Mouse (Mus musculus) thymus, postnatal 4 days (tissue): ENCODE results near the gene Zbtb38.

Experiments used
- DNase-seq: peaks from one replicate; pipeline ENCODE4 v3.0.0; 2021

Gene Zbtb38

DNA sequence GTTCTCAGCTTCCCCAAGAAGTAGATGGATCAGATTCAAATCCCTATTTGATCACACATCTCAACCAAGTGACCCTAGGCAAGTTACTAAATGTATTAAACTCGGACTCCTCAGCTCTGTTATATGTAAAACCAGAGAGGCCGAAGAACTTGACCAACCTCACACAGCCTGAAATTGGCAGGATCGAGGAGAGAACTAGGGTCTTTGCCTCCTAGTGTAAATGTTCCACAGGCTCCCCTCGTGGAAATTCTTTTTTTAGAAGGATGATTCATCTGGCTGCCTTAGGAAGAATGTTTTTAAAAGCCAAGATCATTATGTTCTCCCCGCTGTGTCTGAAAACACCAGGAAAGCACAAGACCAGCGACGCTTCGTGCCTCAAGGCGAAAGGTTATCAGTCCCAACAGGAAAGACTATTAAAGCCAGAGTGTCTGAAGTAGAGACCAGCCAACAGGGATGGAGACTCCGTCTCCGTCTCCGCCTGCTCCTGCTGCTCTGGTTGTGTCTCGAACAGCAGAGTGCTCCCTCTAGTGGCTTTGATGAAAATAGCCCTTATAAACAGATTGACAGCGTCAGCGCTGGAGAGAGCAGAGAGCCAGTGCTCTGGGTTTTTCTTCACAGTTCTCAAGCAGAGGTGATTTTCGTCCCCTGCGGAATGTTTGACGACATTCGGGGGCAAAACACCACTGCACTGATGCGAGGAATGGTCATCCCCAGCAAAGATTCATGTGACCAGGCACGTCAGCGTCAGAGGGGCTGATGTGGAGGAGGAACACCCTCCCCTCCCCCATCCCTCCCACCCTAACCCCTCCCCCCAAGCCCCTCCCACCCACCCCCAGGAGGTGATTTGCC, 6.3 kb upstream of the Zbtb38 start:
- peak; percentile 56 for DNase-seq

DNA sequence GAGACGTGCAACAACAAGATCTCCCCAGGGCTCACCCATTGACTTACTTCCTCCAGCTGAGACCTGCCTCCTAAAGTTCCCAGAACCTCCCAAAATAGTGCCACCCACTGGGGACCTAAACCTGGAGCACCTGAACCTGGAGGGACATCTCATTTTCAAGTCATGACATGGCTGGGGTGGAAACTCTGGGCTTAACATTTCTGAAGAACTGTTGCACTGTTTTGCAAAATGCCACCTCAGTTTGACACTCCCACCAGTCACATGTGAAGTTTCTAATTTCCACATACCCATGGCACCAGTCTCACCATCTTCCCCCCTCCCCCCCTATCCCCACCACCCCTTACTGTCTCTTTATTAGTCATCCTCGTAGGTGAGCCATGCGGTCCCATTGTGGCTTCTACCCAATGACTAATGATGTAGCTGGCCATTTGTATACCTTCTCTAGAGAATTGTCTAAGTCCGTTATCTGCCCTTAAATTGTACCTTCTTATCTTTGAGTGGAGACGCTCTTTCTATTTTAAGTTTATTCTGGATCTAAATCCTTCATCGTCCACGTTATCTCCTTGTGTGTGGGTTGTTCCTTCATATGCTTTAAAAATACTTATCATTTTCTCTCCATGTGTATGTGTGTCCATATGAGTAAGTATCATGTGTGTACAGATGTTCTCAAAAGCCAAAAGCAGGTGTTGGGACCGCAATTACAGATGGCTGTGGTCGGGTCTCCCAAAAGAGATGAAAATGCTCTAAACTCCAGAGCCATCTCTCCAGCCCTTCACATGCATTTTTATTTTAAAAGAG, 4.2 kb upstream of the Zbtb38 start:
- no peak for DNase-seq

DNA sequence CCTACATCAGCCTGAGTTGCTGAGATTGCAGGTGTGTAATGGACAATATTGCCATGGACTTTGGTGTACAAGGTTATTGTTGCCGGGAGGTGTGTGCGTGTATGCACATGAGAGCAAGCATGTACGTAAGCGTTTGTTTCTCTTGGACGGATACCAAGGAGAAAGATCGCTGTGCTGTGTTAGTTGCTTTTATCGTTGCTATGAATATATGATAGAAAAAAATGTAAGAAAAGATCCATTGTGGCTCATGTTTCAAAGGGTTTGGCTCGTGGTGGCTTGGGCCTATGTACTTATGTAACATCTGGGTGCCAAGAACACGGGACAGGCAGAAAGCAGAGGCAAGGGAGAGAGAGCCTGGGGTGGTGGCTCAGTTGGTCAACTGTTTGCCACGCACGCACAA, 3.1 kb upstream of the Zbtb38 start:
- no peak for DNase-seq

DNA sequence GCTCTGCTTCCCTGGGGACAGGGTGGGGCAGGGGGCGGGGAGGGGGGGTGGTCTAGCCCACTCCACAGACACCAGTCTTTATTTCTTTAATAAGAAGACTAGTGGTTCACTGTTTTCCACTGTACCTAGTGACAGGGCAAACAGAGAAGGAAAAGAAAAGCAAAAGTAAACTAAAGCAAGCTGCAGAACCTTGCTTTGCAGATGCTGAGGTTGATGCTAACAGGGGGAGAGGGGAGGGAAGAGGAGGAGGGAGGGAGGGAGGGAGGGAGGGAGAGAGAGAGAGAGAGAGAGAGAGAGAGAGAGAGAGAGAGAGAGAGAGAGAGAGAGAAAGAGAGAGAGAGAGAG, 2.0 kb upstream of the Zbtb38 start:
- no peak for DNase-seq

DNA sequence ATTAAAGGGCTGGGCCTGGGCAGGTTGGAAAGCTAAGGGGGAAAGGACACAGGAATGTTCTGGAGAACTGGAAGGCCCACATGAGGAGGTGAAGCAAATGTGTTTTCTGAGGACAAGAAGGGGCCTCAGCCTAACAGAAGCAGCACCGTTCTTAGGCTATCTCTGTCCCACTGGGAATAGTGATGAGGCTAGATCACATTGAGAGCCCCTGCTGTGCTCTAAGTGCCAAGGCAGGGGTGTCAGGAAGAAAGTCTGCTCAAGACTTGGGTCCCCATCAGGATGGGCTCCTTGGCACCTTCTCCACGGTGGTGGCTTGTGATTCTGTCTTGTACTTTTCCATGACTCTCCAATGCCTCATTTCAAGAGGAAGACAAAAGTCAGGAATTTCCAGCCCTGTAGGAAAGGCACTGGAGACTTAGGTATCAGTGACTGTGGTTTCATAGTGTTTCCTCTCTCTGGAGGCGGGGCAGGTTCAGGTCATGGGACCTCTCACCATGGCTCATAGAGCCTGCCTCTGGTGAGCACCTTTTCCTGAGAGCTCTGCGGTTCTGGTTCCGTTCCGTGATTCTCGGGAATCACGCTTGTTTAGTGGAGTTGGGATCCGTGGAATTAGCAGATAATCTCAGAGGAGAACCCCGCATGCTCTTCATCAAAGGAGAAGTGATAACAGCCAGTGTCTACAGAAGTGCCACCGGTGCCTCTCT, 1.4 kb upstream of the Zbtb38 start:
- DNase-seq, result no peak

DNA sequence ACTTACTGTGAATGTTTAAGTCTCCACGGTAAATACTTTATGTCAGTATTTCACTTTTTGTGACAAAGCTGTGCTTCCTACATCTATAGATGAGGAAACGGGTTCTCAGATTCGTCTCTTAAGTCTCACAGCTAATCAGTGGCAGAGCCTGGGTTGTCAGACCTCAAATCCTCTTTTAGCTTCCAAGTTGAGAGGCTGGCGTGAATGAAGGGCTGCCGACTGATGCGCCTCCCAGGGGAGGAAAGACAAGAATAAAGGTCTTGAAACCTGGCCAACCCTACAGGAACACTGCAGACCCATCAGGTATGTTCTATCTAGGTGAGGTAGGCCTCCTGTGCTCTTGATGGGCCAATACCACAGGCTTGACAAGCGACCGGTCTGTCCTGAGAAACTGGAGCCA, 761 bp upstream of the Zbtb38 start:
- no peak for DNase-seq

- no peak for DNase-seq
Measured at GRCm38 (mm10) chr9:96751821-96752602, 619 bp downstream of the Zbtb38 start.

- no peak for DNase-seq
Measured at GRCm38 (mm10) chr9:96750636-96751035, 2.0 kb downstream of the Zbtb38 start.

DNA sequence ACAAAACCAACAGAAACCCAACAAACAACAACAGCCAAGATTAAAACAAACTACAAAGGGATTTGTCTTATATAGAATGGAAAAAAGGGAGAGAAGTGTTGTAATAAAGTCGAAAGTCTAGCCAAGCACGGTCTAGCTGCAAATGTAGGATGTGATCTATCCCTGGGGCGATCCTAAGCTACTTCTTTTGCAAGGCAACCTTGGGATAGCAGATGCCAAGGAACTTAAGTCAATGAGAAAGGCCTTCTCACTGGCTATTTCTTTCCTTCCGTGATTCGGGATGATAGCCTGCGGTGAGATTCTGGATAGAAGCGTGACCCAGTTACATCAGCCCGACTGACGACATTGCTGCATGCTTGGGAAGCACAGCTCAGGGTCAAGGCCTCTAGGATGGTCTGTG, 6.1 kb downstream of the Zbtb38 start:
- DNase-seq, result no peak

DNA sequence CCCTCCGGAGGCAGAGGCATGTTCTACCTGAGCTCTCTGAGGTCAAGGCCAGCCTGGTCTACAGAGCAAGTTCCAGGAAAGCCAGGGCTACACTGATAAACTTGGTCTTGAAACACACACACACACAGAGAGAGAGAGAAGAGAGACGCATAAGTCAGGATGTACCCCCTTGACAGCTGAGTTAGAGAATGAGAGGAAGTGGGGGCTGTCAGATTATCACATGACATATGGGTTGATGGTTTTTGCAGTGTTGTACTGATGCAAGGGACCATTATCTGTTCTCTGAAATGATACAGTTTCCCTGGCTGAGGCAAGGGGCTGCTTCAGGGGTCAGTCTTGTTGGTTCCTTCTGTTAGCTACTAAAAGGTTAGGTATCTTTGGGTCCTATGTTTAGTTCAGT, 7.7 kb downstream of the Zbtb38 start:
- no peak for DNase-seq

DNA sequence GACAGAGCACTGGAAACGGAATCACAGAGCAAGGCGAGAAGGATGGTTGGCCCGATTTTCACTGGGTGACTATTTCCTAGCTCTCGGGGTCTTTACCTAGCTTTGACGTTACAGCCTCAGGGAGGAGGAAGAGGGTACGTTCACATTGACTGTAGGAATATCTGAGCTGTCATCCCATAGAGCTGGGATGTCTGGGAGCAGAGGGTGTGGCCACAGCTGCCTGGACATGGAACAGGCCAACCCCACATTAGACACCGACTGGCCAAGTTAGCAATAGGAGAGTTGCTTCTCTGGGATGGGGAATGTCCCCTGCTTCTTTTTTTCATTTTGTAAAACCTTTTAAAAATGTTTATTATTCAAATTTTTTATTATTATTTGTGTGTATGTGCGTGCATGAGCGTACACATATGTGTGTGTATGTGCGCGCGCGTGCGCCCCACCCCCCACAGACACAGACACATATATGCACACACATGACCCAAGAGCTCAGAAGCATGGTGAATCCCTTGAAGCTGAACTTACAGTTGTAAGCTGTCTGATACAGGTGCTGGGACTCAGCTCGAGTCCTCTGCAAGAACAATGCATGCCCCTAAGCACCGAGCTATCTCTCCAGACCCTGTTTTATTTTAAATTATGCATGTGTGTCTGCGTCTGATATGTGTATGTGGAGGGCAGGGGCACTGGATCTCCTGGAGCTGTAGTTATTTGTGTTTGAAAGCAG, 11.1 kb downstream of the Zbtb38 start:
- DNase-seq, result no peak

- DNase-seq, result no peak
Measured at GRCm38 (mm10) chr9:96740712-96741364, 11.8 kb downstream of the Zbtb38 start.

DNA sequence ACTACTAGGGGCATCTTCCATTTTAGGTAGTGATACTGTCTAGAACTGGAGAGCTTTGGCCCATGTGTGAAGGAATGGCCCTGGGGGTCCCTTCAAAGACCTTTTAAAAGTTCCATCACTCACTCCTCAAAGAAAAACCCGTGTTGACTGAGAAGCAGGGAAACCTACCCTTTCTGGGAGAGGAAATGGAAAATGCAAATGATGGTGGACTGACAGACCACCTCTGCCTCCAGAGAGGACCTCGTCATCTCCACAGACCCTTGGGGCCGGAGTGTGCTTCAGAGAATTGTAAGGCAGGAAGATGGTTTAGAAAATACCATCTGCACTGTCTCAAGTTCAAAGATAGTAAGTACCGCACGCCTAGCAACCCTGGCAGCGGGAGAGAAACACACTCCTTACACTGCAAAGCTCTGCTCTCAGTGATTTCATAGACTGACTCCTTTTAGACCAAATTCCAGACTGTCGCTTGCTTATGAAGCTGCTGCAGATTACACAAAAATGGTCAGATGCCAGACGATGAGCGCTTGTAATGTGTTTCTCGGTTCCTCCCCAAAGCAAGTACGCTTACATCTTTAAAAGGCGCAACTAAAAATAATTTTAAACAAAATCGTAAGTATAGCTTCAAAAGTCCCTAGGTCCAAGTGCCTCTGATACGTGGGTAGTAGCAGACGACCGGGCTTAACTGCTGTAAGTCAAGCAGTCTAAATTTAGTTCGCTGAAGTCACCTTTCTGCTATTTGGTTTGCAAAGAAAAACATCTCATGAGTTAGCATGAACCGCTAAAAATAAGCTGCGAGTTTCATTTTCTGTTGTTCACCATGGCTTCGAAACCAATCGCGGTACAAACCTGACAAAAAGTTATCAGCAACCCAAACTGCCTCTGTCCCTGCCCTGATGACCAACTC, 12.6 kb downstream of the Zbtb38 start:
- no peak for DNase-seq

GRCm38 (mm10) chr9:96738563-96739355, 13.9 kb downstream of the Zbtb38 start:
- DNase-seq, result no peak

- DNase-seq, result no peak
Measured at GRCm38 (mm10) chr9:96735946-96736345, 16.7 kb downstream of the Zbtb38 start.

DNA sequence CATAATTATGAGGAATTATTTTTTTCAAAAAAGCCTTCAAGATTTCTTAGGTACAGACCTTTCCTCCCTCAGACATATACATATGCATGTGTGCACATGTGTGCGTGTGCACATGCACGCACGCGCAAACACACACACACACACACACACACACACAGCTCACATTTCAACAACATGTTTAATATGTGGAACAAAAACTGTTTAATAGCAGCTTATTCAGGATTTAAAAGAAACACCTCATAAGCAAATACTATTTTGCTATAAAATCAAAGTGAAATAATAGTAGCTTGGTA, 19.3 kb downstream of the Zbtb38 start:
- DNase-seq, result no peak

GRCm38 (mm10) chr9:96732644-96733424, 19.8 kb downstream of the Zbtb38 start:
- no peak for DNase-seq

- no peak for DNase-seq
Measured at GRCm38 (mm10) chr9:96731961-96732511, 20.6 kb downstream of the Zbtb38 start.
